Mouse (Mus musculus): Measurements from ENCODE around the gene Shc4. TPM values are rescaled to one million over a fixed set of nuclear protein-coding genes. Genes with fewer than 3 reads are reported as not detected.

The Shc4 gene
- polyA plus RNA-seq, 1 experiment from 2014 or later: 2.0 TPM

GRCm38 (mm10) chr2:125615440-125615839, 108.5 kb downstream of the Shc4 start:
- no peaks in the 10 kb centered on the region for H3K27me3 ChIP-seq (ENCODE audit: control insufficient read depth, insufficient read depth, low read length)
- no peak overlapping the region for H3K27ac ChIP-seq (ENCODE audit: low read length)
- 80% methylated on average over 7 of the region's 7 CpGs for WGBS
- H3K4me1 ChIP-seq (ENCODE audit: control insufficient read depth, insufficient read depth, low read length): no peaks in the 10 kb centered on the region
- no peak overlapping the region for H3K4me2 ChIP-seq (ENCODE audit: low read depth, low read length)
- no peak overlapping the region for H3K4me3 ChIP-seq (replicated peaks; ENCODE audit: low read length)
- H3K36me3 ChIP-seq (ENCODE audit: control insufficient read depth, insufficient read depth, low read length): peaks cover 8% of the 10 kb centered on the region; the same call in 1 of the 2 replicates
- H3K9ac ChIP-seq (ENCODE audit: low read length): no peak overlapping the region
- ATAC-seq (ENCODE audit: insufficient read depth, low FRiP score): no peak
- H3K9me3 ChIP-seq (replicated peaks; ENCODE audit: control insufficient read depth, low read length): no peaks in the 10 kb centered on the region

DNA sequence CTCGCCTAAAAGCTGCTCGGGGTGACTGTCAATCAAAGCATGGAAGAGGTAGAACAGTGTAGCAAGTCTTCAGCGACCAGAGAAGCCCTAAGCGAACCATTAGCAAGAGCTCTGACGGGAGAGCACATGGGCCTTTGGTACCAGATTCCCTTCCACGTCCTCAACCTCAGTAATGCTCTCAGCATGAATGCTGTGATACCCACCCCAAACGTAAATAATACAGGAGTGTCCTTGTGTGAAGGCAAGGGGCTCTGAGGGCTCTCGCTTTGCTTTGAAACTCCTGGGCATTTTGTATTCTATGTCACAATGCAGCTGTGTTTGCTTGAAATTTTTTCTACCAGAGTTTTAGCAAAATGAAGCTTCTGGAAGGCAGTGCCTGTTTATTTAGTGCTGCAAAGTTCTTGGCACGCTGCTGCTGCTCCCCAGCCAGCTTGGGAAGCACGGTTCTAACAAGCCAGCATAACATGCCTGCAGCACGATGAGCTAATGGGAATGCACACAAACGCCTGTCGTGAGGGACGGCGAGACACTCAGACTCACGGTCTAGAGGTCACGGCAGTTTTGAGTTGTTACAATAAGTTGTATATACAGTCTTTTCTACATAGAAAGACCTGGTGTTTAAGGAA, 117.6 kb downstream of the Shc4 start:
- Histone ChIP-seq H3K9ac (ENCODE audit: low read length) (no peak overlapping the region), H3K4me1 (ENCODE audit: control insufficient read depth, insufficient read depth, low read length) (no peaks in the 10 kb centered on the region), H3K4me2 (ENCODE audit: low read depth, low read length) (no peak overlapping the region), H3K4me3 (replicated peaks; ENCODE audit: low read length) (no peak overlapping the region), H3K36me3 (ENCODE audit: control insufficient read depth, insufficient read depth, low read length) (peaks cover 6% of the 10 kb centered on the region; the same call in 1 of the 2 replicates), H3K27me3 (ENCODE audit: control insufficient read depth, insufficient read depth, low read length) (no peaks in the 10 kb centered on the region), H3K9me3 (replicated peaks; ENCODE audit: control insufficient read depth, low read length) (no peaks in the 10 kb centered on the region), H3K27ac (ENCODE audit: low read length) (no peak overlapping the region)
- 52% methylated on average over 17 of the region's 17 CpGs for WGBS
- no peak for ATAC-seq (ENCODE audit: insufficient read depth, low FRiP score)

GRCm38 (mm10) chr2:125604646-125605045, 119.3 kb downstream of the Shc4 start:
- H3K9me3 ChIP-seq (replicated peaks; ENCODE audit: control insufficient read depth, low read length): no peaks in the 10 kb centered on the region
- H3K4me3 ChIP-seq (replicated peaks; ENCODE audit: low read length): no peak overlapping the region
- no peak overlapping the region for H3K4me2 ChIP-seq (ENCODE audit: low read depth, low read length)
- H3K9ac ChIP-seq (ENCODE audit: low read length): no peak overlapping the region
- ATAC-seq (ENCODE audit: insufficient read depth, low FRiP score): peak; percentile 50; the same call in 1 of the 2 replicates
- no peaks in the 10 kb centered on the region for H3K27me3 ChIP-seq (ENCODE audit: control insufficient read depth, insufficient read depth, low read length)
- 52% methylated on average over 7 of the region's 7 CpGs for WGBS
- H3K4me1 ChIP-seq (ENCODE audit: control insufficient read depth, insufficient read depth, low read length): no peaks in the 10 kb centered on the region
- H3K36me3 ChIP-seq (ENCODE audit: control insufficient read depth, insufficient read depth, low read length): peaks cover 10% of the 10 kb centered on the region; the same call in 1 of the 2 replicates
- no peak overlapping the region for H3K27ac ChIP-seq (ENCODE audit: low read length)

DNA sequence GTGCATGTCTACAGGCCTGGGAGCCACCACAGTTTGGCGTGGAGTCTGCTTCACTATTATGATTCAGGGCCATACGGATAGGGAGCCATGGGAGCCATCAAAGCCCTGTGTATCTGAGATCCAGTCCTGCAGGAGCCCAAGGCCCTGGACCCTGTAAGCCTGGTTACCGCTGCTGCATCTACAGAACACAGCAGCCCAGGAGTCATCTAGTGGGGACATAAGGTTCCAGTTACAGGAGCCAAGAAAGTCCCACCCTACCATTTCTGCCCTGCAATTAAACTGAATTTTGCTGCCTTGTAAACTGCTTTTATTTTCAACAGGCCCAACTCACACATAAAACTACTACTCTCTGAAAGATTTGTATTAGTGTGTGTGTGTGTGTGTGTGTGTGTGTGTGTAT, 121.0 kb downstream of the Shc4 start:
- Histone ChIP-seq H3K4me3 (replicated peaks; ENCODE audit: low read length) (no peak overlapping the region), H3K9ac (ENCODE audit: low read length) (no peak overlapping the region), H3K4me2 (ENCODE audit: low read depth, low read length) (no peak overlapping the region), H3K27ac (ENCODE audit: low read length) (no peak overlapping the region), H3K27me3 (ENCODE audit: control insufficient read depth, insufficient read depth, low read length) (no peaks in the 10 kb centered on the region), H3K36me3 (ENCODE audit: control insufficient read depth, insufficient read depth, low read length) (peaks cover 10% of the 10 kb centered on the region; the same call in 1 of the 2 replicates), H3K4me1 (ENCODE audit: control insufficient read depth, insufficient read depth, low read length) (no peaks in the 10 kb centered on the region), H3K9me3 (replicated peaks; ENCODE audit: control insufficient read depth, low read length) (no peaks in the 10 kb centered on the region)
- WGBS: 95% methylated on average over 3 of the region's 3 CpGs
- ATAC-seq (ENCODE audit: insufficient read depth, low FRiP score): no peak

DNA sequence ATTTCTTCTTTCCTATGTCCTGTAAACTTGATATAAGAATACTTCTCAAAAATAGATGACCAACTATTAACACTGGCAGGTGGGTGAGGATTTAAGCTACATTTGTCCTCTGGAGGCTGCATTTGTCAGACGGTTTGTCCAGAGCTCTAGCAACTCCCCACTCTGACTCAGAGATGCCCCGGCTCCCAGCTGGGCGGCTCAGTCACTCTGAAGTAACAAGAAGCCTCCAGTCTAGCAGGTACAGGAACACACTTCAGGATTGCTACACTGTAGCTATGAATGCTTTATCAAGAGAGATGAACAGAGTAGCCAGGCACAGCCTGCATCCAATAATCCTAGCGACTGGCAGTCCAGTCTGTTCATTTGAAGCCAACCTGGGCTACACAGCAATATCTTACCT, 125.0 kb downstream of the Shc4 start:
- no peaks in the 10 kb centered on the region for H3K4me1 ChIP-seq (ENCODE audit: control insufficient read depth, insufficient read depth, low read length)
- H3K36me3 ChIP-seq (ENCODE audit: control insufficient read depth, insufficient read depth, low read length): peaks cover 10% of the 10 kb centered on the region; the same call in 1 of the 2 replicates

DNA sequence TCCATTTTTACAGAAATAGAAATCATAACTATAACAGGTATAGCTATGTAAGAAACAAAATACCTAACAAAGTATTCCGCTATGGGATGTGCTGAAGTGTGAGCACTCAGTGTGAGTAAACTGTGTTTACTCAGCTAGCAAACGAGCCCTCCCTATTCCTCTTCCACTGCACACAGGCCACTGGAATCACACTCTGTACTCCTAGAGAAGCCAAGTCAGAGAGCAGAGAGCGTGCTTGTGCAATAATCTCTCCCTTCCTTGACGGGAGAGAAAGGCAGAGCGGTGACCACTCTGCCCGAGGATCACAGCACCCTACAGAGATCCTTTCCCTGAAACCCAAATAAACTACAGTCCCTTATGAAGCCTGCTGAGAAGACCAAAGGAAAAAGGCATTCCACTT, 125.7 kb downstream of the Shc4 start:
- Histone ChIP-seq H3K9ac (ENCODE audit: low read length) (no peak overlapping the region), H3K4me3 (replicated peaks; ENCODE audit: low read length) (no peak overlapping the region), H3K27me3 (ENCODE audit: control insufficient read depth, insufficient read depth, low read length) (no peaks in the 10 kb centered on the region), H3K9me3 (replicated peaks; ENCODE audit: control insufficient read depth, low read length) (no peaks in the 10 kb centered on the region), H3K4me1 (ENCODE audit: control insufficient read depth, insufficient read depth, low read length) (no peaks in the 10 kb centered on the region), H3K27ac (ENCODE audit: low read length) (no peak overlapping the region), H3K36me3 (ENCODE audit: control insufficient read depth, insufficient read depth, low read length) (peaks cover 10% of the 10 kb centered on the region; the same call in 1 of the 2 replicates), H3K4me2 (ENCODE audit: low read depth, low read length) (no peak overlapping the region)
- WGBS: 77% methylated on average over 6 of the region's 6 CpGs
- ATAC-seq (ENCODE audit: insufficient read depth, low FRiP score): no peak

More for the DNA sequence above, 125.0 kb downstream of the Shc4 start:
- no peak overlapping the region for H3K9ac ChIP-seq (ENCODE audit: low read length)
- 86% methylated on average over 4 of the region's 4 CpGs for WGBS
- no peak for ATAC-seq (ENCODE audit: insufficient read depth, low FRiP score)
- no peaks in the 10 kb centered on the region for H3K27me3 ChIP-seq (ENCODE audit: control insufficient read depth, insufficient read depth, low read length)
- H3K9me3 ChIP-seq (replicated peaks; ENCODE audit: control insufficient read depth, low read length): no peaks in the 10 kb centered on the region
- no peak overlapping the region for H3K4me3 ChIP-seq (replicated peaks; ENCODE audit: low read length)
- no peak overlapping the region for H3K27ac ChIP-seq (ENCODE audit: low read length)
- H3K4me2 ChIP-seq (ENCODE audit: low read depth, low read length): no peak overlapping the region

DNA sequence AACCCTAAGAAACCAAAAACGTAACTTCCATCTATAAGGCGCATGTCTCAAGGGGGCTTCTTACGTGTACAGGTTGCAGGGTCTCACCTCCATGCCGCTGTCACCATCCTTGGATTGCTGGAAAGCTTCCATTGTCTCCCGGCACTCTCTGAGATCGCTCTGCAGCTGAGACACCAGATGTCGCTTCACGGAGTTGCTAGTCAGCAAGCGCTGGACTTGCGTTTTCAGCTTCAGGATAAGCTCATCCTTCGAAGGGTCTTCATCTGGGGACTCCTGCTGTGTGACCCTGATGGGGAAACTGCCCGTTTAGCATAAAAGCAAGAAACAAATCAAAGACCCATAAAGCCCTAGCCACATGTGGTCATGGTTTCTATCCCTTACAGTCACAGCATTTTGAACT, 129.2 kb downstream of the Shc4 start:
- WGBS: 95% methylated on average over 12 of the region's 12 CpGs
- Histone ChIP-seq H3K4me1 (ENCODE audit: control insufficient read depth, insufficient read depth, low read length) (no peaks in the 10 kb centered on the region), H3K27ac (ENCODE audit: low read length) (no peak overlapping the region), H3K36me3 (ENCODE audit: control insufficient read depth, insufficient read depth, low read length) (0 out of 2 replicates have a peak, but pooled peaks cover 2% of the 10 kb centered on the region), H3K9me3 (replicated peaks; ENCODE audit: control insufficient read depth, low read length) (no peaks in the 10 kb centered on the region), H3K4me3 (replicated peaks; ENCODE audit: low read length) (no peak overlapping the region), H3K27me3 (ENCODE audit: control insufficient read depth, insufficient read depth, low read length) (no peaks in the 10 kb centered on the region), H3K9ac (ENCODE audit: low read length) (no peak overlapping the region), H3K4me2 (ENCODE audit: low read depth, low read length) (no peak overlapping the region)
- no peak for ATAC-seq (ENCODE audit: insufficient read depth, low FRiP score)

GRCm38 (mm10) chr2:125594072-125594471, 129.9 kb downstream of the Shc4 start:
- Histone ChIP-seq H3K36me3 (ENCODE audit: control insufficient read depth, insufficient read depth, low read length) (0 out of 2 replicates have a peak, but pooled peaks cover 2% of the 10 kb centered on the region), H3K27me3 (ENCODE audit: control insufficient read depth, insufficient read depth, low read length) (no peaks in the 10 kb centered on the region), H3K9ac (ENCODE audit: low read length) (no peak overlapping the region), H3K27ac (ENCODE audit: low read length) (no peak overlapping the region), H3K4me2 (ENCODE audit: low read depth, low read length) (no peak overlapping the region), H3K9me3 (replicated peaks; ENCODE audit: control insufficient read depth, low read length) (no peaks in the 10 kb centered on the region), H3K4me1 (ENCODE audit: control insufficient read depth, insufficient read depth, low read length) (no peaks in the 10 kb centered on the region), H3K4me3 (replicated peaks; ENCODE audit: low read length) (no peak overlapping the region)
- no peak for ATAC-seq (ENCODE audit: insufficient read depth, low FRiP score)
- 80% methylated on average over 6 of the region's 6 CpGs for WGBS

- no peaks in the 10 kb centered on the region for H3K9me3 ChIP-seq (replicated peaks; ENCODE audit: control insufficient read depth, low read length)
- H3K27me3 ChIP-seq (ENCODE audit: control insufficient read depth, insufficient read depth, low read length): no peaks in the 10 kb centered on the region
- no peaks in the 10 kb centered on the region for H3K4me1 ChIP-seq (ENCODE audit: control insufficient read depth, insufficient read depth, low read length)
- peaks cover 7% of the 10 kb centered on the region; the same call in 1 of the 2 replicates for H3K36me3 ChIP-seq (ENCODE audit: control insufficient read depth, insufficient read depth, low read length)
- ATAC-seq (ENCODE audit: insufficient read depth, low FRiP score): no peak
- H3K9ac ChIP-seq (ENCODE audit: low read length): no peak overlapping the region
- H3K4me2 ChIP-seq (ENCODE audit: low read depth, low read length): no peak overlapping the region
- WGBS: 95% methylated on average over 4 of the region's 4 CpGs
- H3K27ac ChIP-seq (ENCODE audit: low read length): no peak overlapping the region
- H3K4me3 ChIP-seq (replicated peaks; ENCODE audit: low read length): no peak overlapping the region
These were observed 132.1 kb downstream of the Shc4 start for GRCm38 (mm10) chr2:125591895-125592294.
